Mouse (Mus musculus): ENCODE data around the gene Mfap5. TPM values are rescaled to one million over a fixed set of nuclear protein-coding genes. Genes with fewer than 3 reads are reported as not detected.
"Not testable (repeated sequence)": the region's sequence is repeated elsewhere in the genome, so short reads cannot be mapped to it uniquely, and the experiment has no call there.

Gene Mfap5
- polyA plus RNA-seq, 1 experiment from 2014 or later = 2.0 TPM

- H3K4me3 ChIP-seq (replicated peaks; ENCODE audit: low read length) = no peak overlapping the region
- DNase-seq (ENCODE audit: low spot score) (no peak), ATAC-seq (ENCODE audit: low FRiP score) (no peak)
- no peak overlapping the region for H3K9ac ChIP-seq
- H3K4me2 ChIP-seq (replicated peaks) = no peak overlapping the region
- no peak overlapping the region for H3K27ac ChIP-seq
- WGBS = 92% methylated on average over 9 of the region's 9 CpGs
- H3K9me3 ChIP-seq (ENCODE audit: control insufficient read depth, low read length) = no peaks in the 10 kb centered on the region
- no peaks in the 10 kb centered on the region for H3K36me3 ChIP-seq (replicated peaks; ENCODE audit: control insufficient read depth, insufficient read depth)
- H3K27me3 ChIP-seq (ENCODE audit: control insufficient read depth, insufficient read depth, low read length) = no peaks in the 10 kb centered on the region
- H3K4me1 ChIP-seq (replicated peaks; ENCODE audit: control insufficient read depth, insufficient read depth, low read length) = no peaks in the 10 kb centered on the region; the same call in 1 of the 2 replicates
Observed at GRCm38 (mm10) chr6:122565070-122565784, 59.6 kb downstream of the Mfap5 start.

GRCm38 (mm10) chr6:122569113-122569512 is 63.5 kb downstream of the Mfap5 start:
- ATAC-seq (ENCODE audit: low FRiP score) (no peak), DNase-seq (ENCODE audit: low spot score) (peak; percentile 27)
- no peaks in the 10 kb centered on the region for H3K9me3 ChIP-seq (ENCODE audit: control insufficient read depth, low read length)
- WGBS = 54% methylated on average over 5 of the region's 5 CpGs
- no peaks in the 10 kb centered on the region for H3K36me3 ChIP-seq (replicated peaks; ENCODE audit: control insufficient read depth, insufficient read depth)
- H3K4me1 ChIP-seq (replicated peaks; ENCODE audit: control insufficient read depth, insufficient read depth, low read length) = no peaks in the 10 kb centered on the region
- H3K27me3 ChIP-seq (ENCODE audit: control insufficient read depth, insufficient read depth, low read length) = no peaks in the 10 kb centered on the region
- no peak overlapping the region for H3K27ac ChIP-seq
- no peak overlapping the region for H3K4me2 ChIP-seq (replicated peaks)
- no peak overlapping the region for H3K9ac ChIP-seq
- no peak overlapping the region for H3K4me3 ChIP-seq (replicated peaks; ENCODE audit: low read length)

GRCm38 (mm10) chr6:122569762-122570161 is 64.1 kb downstream of the Mfap5 start:
- no peak overlapping the region for H3K9ac ChIP-seq
- H3K4me1 ChIP-seq (replicated peaks; ENCODE audit: control insufficient read depth, insufficient read depth, low read length) = no peaks in the 10 kb centered on the region
- ATAC-seq (ENCODE audit: low FRiP score) (peak; percentile 49; the same call in 1 of the 2 replicates), DNase-seq (ENCODE audit: low spot score) (no peak)
- no peaks in the 10 kb centered on the region for H3K9me3 ChIP-seq (ENCODE audit: control insufficient read depth, low read length)
- H3K4me3 ChIP-seq (replicated peaks; ENCODE audit: low read length) = no peak overlapping the region
- WGBS = 78% methylated on average over 1 of the region's 1 CpGs
- H3K27ac ChIP-seq = no peak overlapping the region; the same call in none of the 2 replicates
- no peaks in the 10 kb centered on the region for H3K36me3 ChIP-seq (replicated peaks; ENCODE audit: control insufficient read depth, insufficient read depth)
- H3K4me2 ChIP-seq (replicated peaks) = no peak overlapping the region
- H3K27me3 ChIP-seq (ENCODE audit: control insufficient read depth, insufficient read depth, low read length) = no peaks in the 10 kb centered on the region

- Histone ChIP-seq H3K9ac (no peak overlapping the region), H3K27me3 (ENCODE audit: control insufficient read depth, insufficient read depth, low read length) (no peaks in the 10 kb centered on the region), H3K9me3 (ENCODE audit: control insufficient read depth, low read length) (no peaks in the 10 kb centered on the region), H3K36me3 (replicated peaks; ENCODE audit: control insufficient read depth, insufficient read depth) (no peaks in the 10 kb centered on the region), H3K4me2 (replicated peaks) (no peak overlapping the region), H3K4me1 (replicated peaks; ENCODE audit: control insufficient read depth, insufficient read depth, low read length) (no peaks in the 10 kb centered on the region), H3K4me3 (replicated peaks; ENCODE audit: low read length) (no peak overlapping the region), H3K27ac (no peak overlapping the region)
- ATAC-seq (ENCODE audit: low FRiP score) (no peak), DNase-seq (ENCODE audit: low spot score) (no peak)
- 80% methylated on average over 8 of the region's 8 CpGs for WGBS
Observed at GRCm38 (mm10) chr6:122570695-122571616, 65.3 kb downstream of the Mfap5 start.

GRCm38 (mm10) chr6:122571617-122571959 is 65.9 kb downstream of the Mfap5 start:
- H3K36me3 ChIP-seq (replicated peaks; ENCODE audit: control insufficient read depth, insufficient read depth) = no peaks in the 10 kb centered on the region
- no peak overlapping the region for H3K9ac ChIP-seq
- no peak for DNase-seq (ENCODE audit: low spot score)
- no peak for ATAC-seq (ENCODE audit: low FRiP score)
- WGBS = 88% methylated on average over 3 of the region's 3 CpGs
- no peak overlapping the region for H3K4me3 ChIP-seq (replicated peaks; ENCODE audit: low read length)
- no peak overlapping the region for H3K27ac ChIP-seq
- no peaks in the 10 kb centered on the region for H3K9me3 ChIP-seq (ENCODE audit: control insufficient read depth, low read length)
- H3K4me1 ChIP-seq (replicated peaks; ENCODE audit: control insufficient read depth, insufficient read depth, low read length) = no peaks in the 10 kb centered on the region
- H3K4me2 ChIP-seq (replicated peaks) = no peak overlapping the region
- no peaks in the 10 kb centered on the region for H3K27me3 ChIP-seq (ENCODE audit: control insufficient read depth, insufficient read depth, low read length)

GRCm38 (mm10) chr6:122575037-122575436 is 69.4 kb downstream of the Mfap5 start:
- H3K27ac ChIP-seq; H3K4me3 ChIP-seq (replicated peaks; ENCODE audit: low read length); H3K27me3 ChIP-seq (ENCODE audit: control insufficient read depth, insufficient read depth, low read length); H3K4me2 ChIP-seq (replicated peaks); DNase-seq (ENCODE audit: low spot score); H3K9ac ChIP-seq; H3K9me3 ChIP-seq (ENCODE audit: control insufficient read depth, low read length); H3K36me3 ChIP-seq (replicated peaks; ENCODE audit: control insufficient read depth, insufficient read depth); H3K4me1 ChIP-seq (replicated peaks; ENCODE audit: control insufficient read depth, insufficient read depth, low read length); ATAC-seq (ENCODE audit: low FRiP score): not testable (repeated sequence)
- WGBS = 91% methylated on average over 1 of the region's 1 CpGs

GRCm38 (mm10) chr6:122577030-122577429 is 71.4 kb downstream of the Mfap5 start:
- Histone ChIP-seq H3K27me3 (ENCODE audit: control insufficient read depth, insufficient read depth, low read length) (no peaks in the 10 kb centered on the region), H3K9ac (no peak overlapping the region), H3K27ac (no peak overlapping the region), H3K4me2 (replicated peaks) (no peak overlapping the region), H3K4me3 (replicated peaks; ENCODE audit: low read length) (no peak overlapping the region), H3K4me1 (replicated peaks; ENCODE audit: control insufficient read depth, insufficient read depth, low read length) (no peaks in the 10 kb centered on the region), H3K9me3 (ENCODE audit: control insufficient read depth, low read length) (no peaks in the 10 kb centered on the region), H3K36me3 (replicated peaks; ENCODE audit: control insufficient read depth, insufficient read depth) (no peaks in the 10 kb centered on the region)
- WGBS = 94% methylated on average over 3 of the region's 3 CpGs
- ATAC-seq (ENCODE audit: low FRiP score) (no peak), DNase-seq (ENCODE audit: low spot score) (no peak)

Other genes starting within 250 kb of the Mfap5 start
- gene Klrg1, start 223.0 kb upstream of the Mfap5 start, polyA plus RNA-seq (2014; fragmentation: Nextera tagmentation; extraction: Ambion mirVana) = 0.53 and 0.82 TPM in 2 replicates
- 51.4 and 53.7 TPM in 2 replicates for gene M6pr, start 197.1 kb upstream of the Mfap5 start, polyA plus RNA-seq (2014; fragmentation: Nextera tagmentation; extraction: Ambion mirVana)
- gene Phc1, start 165.3 kb upstream of the Mfap5 start, polyA plus RNA-seq (2014; fragmentation: Nextera tagmentation; extraction: Ambion mirVana) = 37.0 and 39.0 TPM in 2 replicates
- 127 and 145 TPM in 2 replicates for gene Rimklb, start 7.1 kb upstream of the Mfap5 start, polyA plus RNA-seq (2014; fragmentation: Nextera tagmentation; extraction: Ambion mirVana)
- 0.52 and 1.0 TPM in 2 replicates for gene Aicda, start 48.0 kb downstream of the Mfap5 start, polyA plus RNA-seq (2014; fragmentation: Nextera tagmentation; extraction: Ambion mirVana)
- gene Apobec1, start 96.6 kb downstream of the Mfap5 start, polyA plus RNA-seq (2014; fragmentation: Nextera tagmentation; extraction: Ambion mirVana) = 1.5 and 1.9 TPM in 2 replicates
- not detected in 2 replicates for gene Gdf3, start 104.2 kb downstream of the Mfap5 start, polyA plus RNA-seq (2014; fragmentation: Nextera tagmentation; extraction: Ambion mirVana)
- not detected in 2 replicates for gene Dppa3, start 120.6 kb downstream of the Mfap5 start, polyA plus RNA-seq (2014; fragmentation: Nextera tagmentation; extraction: Ambion mirVana)
- gene Nanog, start 201.6 kb downstream of the Mfap5 start, polyA plus RNA-seq (2014; fragmentation: Nextera tagmentation; extraction: Ambion mirVana) = 0.09 TPM in 1 of 2 replicates, not detected in the other